Mouse (Mus musculus) gastrocnemius, postnatal 25 days (tissue): ENCODE data around the gene Pced1b. TPM values are rescaled to one million over a fixed set of nuclear protein-coding genes. Genes with fewer than 3 reads are reported as not detected.

Source experiments
- DNase-seq: peaks from one replicate; pipeline ENCODE4 v3.0.0; 2022
- total RNA-seq, 2 experiments: library from RNA; stranded (reverse); gene quantifications; 1 replicate in 1 of 2; 2 replicates in 1 of 2; pipeline ENCODE4 v1.2.3; 2021

The Pced1b gene
- total RNA-seq, 2 experiments from 2014 or later: 0.87 to 1.2 TPM

GRCm38 (mm10) chr15:97286731-97287130, 39.8 kb downstream of the Pced1b start:
- DNase-seq: no peak

- DNase-seq: no peak
Measured at GRCm38 (mm10) chr15:97287436-97288143, 40.7 kb downstream of the Pced1b start.

GRCm38 (mm10) chr15:97288690-97289089, 41.8 kb downstream of the Pced1b start:
- DNase-seq: no peak

GRCm38 (mm10) chr15:97289176-97289575, 42.3 kb downstream of the Pced1b start:
- DNase-seq: no peak

GRCm38 (mm10) chr15:97290351-97290750, 43.4 kb downstream of the Pced1b start:
- DNase-seq: no peak

GRCm38 (mm10) chr15:97291291-97292050, 44.6 kb downstream of the Pced1b start:
- peak; percentile 48 for DNase-seq

GRCm38 (mm10) chr15:97307935-97308334, 61.0 kb downstream of the Pced1b start:
- DNase-seq: no peak

GRCm38 (mm10) chr15:97309533-97309932, 62.6 kb downstream of the Pced1b start:
- no peak for DNase-seq

- DNase-seq: no peak
Measured at GRCm38 (mm10) chr15:97310251-97310650, 63.3 kb downstream of the Pced1b start.

- no peak for DNase-seq
Measured at GRCm38 (mm10) chr15:97311211-97311610, 64.3 kb downstream of the Pced1b start.

- DNase-seq: no peak
Measured at GRCm38 (mm10) chr15:97311937-97312336, 65.0 kb downstream of the Pced1b start.

- DNase-seq: no peak
Measured at GRCm38 (mm10) chr15:97314720-97315421, 68.0 kb downstream of the Pced1b start.

- DNase-seq: no peak
Measured at GRCm38 (mm10) chr15:97315422-97315757, 68.5 kb downstream of the Pced1b start.

- no peak for DNase-seq
Measured at GRCm38 (mm10) chr15:97318365-97319001, 71.6 kb downstream of the Pced1b start.

- DNase-seq: no peak
Measured at GRCm38 (mm10) chr15:97322821-97323220, 75.9 kb downstream of the Pced1b start.

- DNase-seq: no peak
Measured at GRCm38 (mm10) chr15:97323466-97323865, 76.6 kb downstream of the Pced1b start.

GRCm38 (mm10) chr15:97324311-97324710, 77.4 kb downstream of the Pced1b start:
- no peak for DNase-seq

- no peak for DNase-seq
Measured at GRCm38 (mm10) chr15:97327500-97328081, 80.7 kb downstream of the Pced1b start.

- DNase-seq: no peak
Measured at GRCm38 (mm10) chr15:97332582-97332981, 85.7 kb downstream of the Pced1b start.

- DNase-seq: no peak
Measured at GRCm38 (mm10) chr15:97337636-97338352, 90.9 kb downstream of the Pced1b start.

- no peak for DNase-seq
Measured at GRCm38 (mm10) chr15:97338377-97339060, 91.6 kb downstream of the Pced1b start.
